Mouse (Mus musculus) embryonic facial prominence, embryonic 10.5 days (tissue): ENCODE results near the gene Chchd3. TPM values are rescaled to one million over a fixed set of nuclear protein-coding genes. Genes with fewer than 3 reads are reported as not detected.

Source experiments
- DNase-seq: peaks from one replicate; pipeline ENCODE4 v3.0.0-alpha.2; 2017; ENCODE audit warnings: low spot score
- H3K27ac ChIP-seq: fragments of 300-500 bp; sonication (generic); replicated peaks from 2 replicates; pipeline ENCODE4 v1.5.1; 2016; ENCODE audit warnings: mild to moderate bottlenecking
- H3K27me3 ChIP-seq: fragments of 300-500 bp; sonication (generic); replicated peaks from 2 replicates; pipeline ENCODE4 v1.6.1; 2016; ENCODE audit warnings: low read depth, mild to moderate bottlenecking; ENCODE audit not compliant: poor library complexity, severe bottlenecking
- H3K36me3 ChIP-seq: fragments of 300-500 bp; sonication (generic); replicated peaks from 2 replicates; pipeline ENCODE4 v1.6.1; 2016; ENCODE audit warnings: mild to moderate bottlenecking, moderate library complexity
- H3K4me1 ChIP-seq: fragments of 300-500 bp; sonication (generic); 2 replicates; pipeline ENCODE4 v1.6.1; 2016
- H3K4me3 ChIP-seq: fragments of 300-500 bp; sonication (generic); 2 replicates; pipeline ENCODE4 v1.5.1; 2016; ENCODE audit warnings: mild to moderate bottlenecking, moderate library complexity
- H3K9me3 ChIP-seq: fragments of 300-500 bp; sonication (generic); 2 replicates; pipeline ENCODE4 v1.6.1; 2016; ENCODE audit warnings: mild to moderate bottlenecking
- WGBS: fragments of 180-500 bp; shearing (Covaris S2); methylation state at CpG from one replicate; pipeline ENCODE4 v1.1.7; 2016; 5-methylcytosine and 5-hydroxymethylcytosine counted together
- polyA plus RNA-seq: library from polyadenylated mRNA; unstranded; fragments of >200 nt; fragmentation: Nextera tagmentation; extraction: Ambion mirVana; gene quantifications from 2 replicates; pipeline ENCODE4 v1.2.1, GENCODE M21; 2016

The Chchd3 gene
- polyA plus RNA-seq, 1 experiment from 2014 or later, result 116 TPM

DNA sequence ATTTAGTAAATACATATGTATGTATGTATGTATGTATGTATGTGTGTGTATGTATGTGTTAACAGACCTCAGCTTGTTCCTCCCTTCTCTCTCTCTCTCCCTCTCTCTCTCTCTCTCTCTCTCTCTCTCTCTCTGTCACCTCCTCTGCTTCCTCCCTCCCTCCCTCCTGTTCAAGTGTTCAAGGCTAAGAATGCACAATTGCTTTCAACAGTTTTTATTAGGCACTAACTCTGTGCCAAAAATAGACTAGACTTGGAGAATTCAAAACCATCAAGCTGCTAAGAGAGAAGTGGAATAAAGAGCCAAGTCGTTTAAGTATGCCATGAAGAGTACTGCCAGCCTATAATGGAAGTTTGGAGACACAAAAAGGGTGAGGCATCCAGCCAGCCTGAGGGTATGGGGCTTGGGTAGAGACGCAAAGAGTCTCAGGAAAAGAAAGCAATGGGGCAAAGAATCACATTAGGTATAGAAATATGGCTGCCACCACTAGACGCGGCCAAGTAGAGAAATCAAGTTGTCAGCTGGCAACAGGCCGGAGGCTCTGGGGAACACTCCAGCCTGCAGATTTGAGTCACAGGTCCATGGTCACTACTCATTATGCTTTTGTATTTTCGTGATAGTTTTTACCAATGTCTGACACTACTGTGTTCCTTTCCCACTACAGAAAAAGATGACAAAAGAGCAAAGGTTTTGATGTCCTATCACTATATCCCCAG, 10.2 kb downstream of the Chchd3 start:
- Histone ChIP-seq H3K36me3 (peaks cover 37% of the 10 kb centered on the region), H3K4me1 (no peaks in the 10 kb centered on the region)

DNA sequence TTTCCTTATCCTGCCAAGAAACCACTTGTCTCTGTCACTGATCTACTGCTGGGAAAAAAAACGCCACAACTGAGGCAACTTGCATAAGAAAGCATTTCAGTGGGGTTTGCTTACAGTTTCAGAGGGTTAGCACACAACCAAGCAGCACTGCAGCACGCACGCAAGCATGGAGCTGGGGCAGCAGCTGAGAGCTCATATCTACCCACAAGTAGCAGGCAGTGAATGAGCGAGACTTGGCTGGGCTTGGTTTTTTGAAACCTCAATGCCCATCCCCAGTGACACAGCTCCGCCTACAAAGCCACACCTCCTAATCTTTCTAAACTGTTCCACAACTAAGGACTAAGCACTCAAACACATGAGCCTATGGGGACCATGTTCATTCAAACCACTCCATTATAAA, 16.6 kb downstream of the Chchd3 start:
- DNase-seq, result no peak
- peaks cover 49% of the 10 kb centered on the region for H3K36me3 ChIP-seq
- WGBS, result 88% methylated on average over 5 of the region's 5 CpGs
- no peak overlapping the region for H3K27ac ChIP-seq
- H3K9me3 ChIP-seq, result no peaks in the 10 kb centered on the region
- no peaks in the 10 kb centered on the region for H3K4me1 ChIP-seq
- H3K4me3 ChIP-seq, result no peak overlapping the region
- H3K27me3 ChIP-seq, result no peaks in the 10 kb centered on the region

More for the DNA sequence above, 10.2 kb downstream of the Chchd3 start:
- no peak for DNase-seq
- no peaks in the 10 kb centered on the region for H3K27me3 ChIP-seq
- H3K9me3 ChIP-seq, result no peaks in the 10 kb centered on the region
- WGBS, result 94% methylated on average over 6 of the region's 6 CpGs
- H3K27ac ChIP-seq, result no peak overlapping the region
- H3K4me3 ChIP-seq, result no peak overlapping the region

DNA sequence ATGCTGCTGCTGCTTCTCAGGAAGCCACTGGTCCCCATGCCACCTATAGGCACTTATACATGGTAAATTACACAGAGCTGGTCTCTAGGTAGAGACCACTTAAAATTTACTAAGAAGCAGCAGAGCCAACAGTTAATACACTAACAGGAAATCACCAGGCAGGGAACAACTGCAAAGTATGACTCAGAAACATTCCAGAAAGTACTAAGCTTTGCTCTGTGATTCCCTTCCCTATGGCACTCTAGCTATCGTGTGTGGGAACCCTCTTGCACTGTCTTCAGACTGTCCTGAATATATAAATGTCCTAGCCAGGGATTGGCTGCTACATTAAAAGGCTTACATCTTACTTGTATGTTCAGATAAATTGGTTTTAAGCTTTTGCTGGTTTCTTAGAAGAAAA, 17.2 kb downstream of the Chchd3 start:
- Histone ChIP-seq H3K36me3 (peaks cover 43% of the 10 kb centered on the region), H3K4me1 (no peaks in the 10 kb centered on the region), H3K27me3 (no peaks in the 10 kb centered on the region), H3K4me3 (no peak overlapping the region), H3K9me3 (no peaks in the 10 kb centered on the region), H3K27ac (no peak overlapping the region)
- DNase-seq, result no peak
- 84% methylated on average over 1 of the region's 1 CpGs for WGBS

DNA sequence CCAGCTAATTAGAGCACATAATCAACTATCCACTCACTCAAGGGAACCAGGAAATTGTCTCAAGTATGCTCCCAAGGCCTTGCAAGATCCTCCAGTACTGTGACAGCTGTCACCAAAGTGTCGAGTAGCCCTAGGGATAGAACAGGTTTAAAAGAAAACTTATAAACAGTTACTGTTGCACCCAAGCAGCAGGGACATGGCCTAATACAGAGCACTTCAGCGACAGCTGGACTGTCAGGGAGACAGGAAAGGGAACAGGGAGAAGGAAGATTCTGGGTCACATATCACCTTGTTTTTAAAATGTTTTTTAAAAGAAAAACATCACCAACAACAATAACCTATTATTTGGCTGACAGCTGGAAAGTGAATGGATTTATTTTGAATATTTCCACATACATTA, 18.1 kb downstream of the Chchd3 start:
- Histone ChIP-seq H3K4me3 (no peak overlapping the region), H3K36me3 (peaks cover 46% of the 10 kb centered on the region), H3K27me3 (no peaks in the 10 kb centered on the region), H3K4me1 (no peaks in the 10 kb centered on the region), H3K27ac (no peak overlapping the region), H3K9me3 (no peaks in the 10 kb centered on the region)
- DNase-seq, result no peak
- 94% methylated on average over 2 of the region's 2 CpGs for WGBS

DNA sequence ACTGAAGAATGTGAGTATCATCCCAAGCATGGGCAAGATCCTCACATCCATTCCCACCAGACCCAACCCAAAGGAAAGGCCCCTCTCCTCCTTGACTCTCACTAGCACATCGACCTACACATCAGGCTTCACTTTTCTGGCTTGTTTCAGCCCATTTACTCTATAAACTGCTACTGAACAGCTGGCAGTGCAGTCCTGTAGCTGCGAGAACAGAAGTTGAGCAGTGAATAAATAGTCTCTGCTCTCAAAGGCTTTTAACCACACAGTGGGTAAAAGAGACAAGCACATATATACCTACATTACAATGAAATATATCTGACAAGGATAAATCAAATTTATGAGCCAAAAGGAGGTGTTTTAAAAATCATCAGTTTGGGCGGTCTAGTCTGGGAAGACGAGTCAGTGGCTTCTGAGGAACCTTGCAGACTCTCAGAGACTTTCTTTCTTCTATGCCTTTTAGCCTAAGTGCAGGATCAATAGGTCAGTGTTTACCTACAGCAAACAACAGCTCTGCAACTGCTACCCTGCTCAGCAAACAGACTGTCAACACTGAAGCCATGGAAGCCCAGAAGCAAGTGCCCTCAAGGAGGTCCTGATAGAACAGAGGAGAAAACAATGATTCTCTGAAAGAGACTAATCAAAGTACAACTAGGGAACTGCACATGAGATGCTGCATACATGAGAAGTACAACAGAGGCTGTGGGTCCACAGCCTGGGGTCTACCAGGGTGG, 19.5 kb downstream of the Chchd3 start:
- H3K4me3 ChIP-seq, result no peak overlapping the region
- 91% methylated on average over 4 of the region's 4 CpGs for WGBS
- no peak overlapping the region for H3K27ac ChIP-seq
- H3K4me1 ChIP-seq, result no peaks in the 10 kb centered on the region
- H3K36me3 ChIP-seq, result peaks cover 45% of the 10 kb centered on the region
- no peaks in the 10 kb centered on the region for H3K27me3 ChIP-seq
- no peak for DNase-seq
- no peaks in the 10 kb centered on the region for H3K9me3 ChIP-seq

DNA sequence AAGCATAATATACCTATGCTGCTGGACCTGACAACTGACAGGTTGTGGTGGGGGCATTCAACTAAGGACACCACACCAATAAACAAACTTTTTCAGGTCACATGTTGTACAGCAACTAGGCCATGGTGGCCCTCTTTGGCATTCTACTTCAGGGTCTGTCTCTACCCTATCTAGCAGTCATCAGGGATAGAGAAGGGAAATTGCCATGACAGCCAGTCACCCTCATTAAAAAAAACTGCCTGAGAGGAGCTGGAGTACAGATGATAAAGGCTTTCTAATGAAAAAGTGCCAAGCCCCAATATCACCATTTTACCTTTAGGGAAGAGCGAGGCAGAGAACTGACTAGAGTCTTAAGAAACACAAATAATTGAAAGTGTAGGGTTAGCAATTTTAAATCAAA, 27.5 kb downstream of the Chchd3 start:
- WGBS, result 88% methylated on average over 1 of the region's 1 CpGs
- H3K4me1 ChIP-seq, result no peaks in the 10 kb centered on the region
- no peaks in the 10 kb centered on the region for H3K27me3 ChIP-seq
- H3K27ac ChIP-seq, result no peak overlapping the region
- H3K4me3 ChIP-seq, result no peak overlapping the region
- H3K36me3 ChIP-seq, result peaks cover 25% of the 10 kb centered on the region
- H3K9me3 ChIP-seq, result no peaks in the 10 kb centered on the region
- no peak for DNase-seq

DNA sequence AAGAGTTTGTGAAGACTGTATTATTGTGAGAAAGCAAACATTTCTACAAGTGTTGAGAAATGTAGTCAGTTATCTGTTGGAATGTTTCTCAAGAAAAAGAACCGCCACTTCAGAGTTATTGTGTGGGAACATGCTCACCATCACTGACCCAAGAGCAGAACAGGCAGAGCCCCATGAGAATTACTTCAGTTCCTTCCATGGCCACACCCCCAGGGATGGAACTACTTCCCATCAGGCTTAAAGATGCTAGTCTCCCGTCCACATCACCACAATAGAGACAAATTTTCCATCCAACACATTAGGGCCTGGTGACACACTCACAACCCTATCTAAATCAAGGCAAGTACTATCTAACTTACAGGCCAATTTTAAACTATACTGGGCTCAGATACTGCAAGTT, 28.4 kb downstream of the Chchd3 start:
- DNase-seq, result no peak
- Histone ChIP-seq H3K9me3 (no peaks in the 10 kb centered on the region), H3K4me3 (no peak overlapping the region), H3K36me3 (peaks cover 18% of the 10 kb centered on the region; the same call in 1 of the 2 replicates), H3K27ac (no peak overlapping the region), H3K4me1 (no peaks in the 10 kb centered on the region), H3K27me3 (no peaks in the 10 kb centered on the region)
- 89% methylated on average over 2 of the region's 2 CpGs for WGBS

DNA sequence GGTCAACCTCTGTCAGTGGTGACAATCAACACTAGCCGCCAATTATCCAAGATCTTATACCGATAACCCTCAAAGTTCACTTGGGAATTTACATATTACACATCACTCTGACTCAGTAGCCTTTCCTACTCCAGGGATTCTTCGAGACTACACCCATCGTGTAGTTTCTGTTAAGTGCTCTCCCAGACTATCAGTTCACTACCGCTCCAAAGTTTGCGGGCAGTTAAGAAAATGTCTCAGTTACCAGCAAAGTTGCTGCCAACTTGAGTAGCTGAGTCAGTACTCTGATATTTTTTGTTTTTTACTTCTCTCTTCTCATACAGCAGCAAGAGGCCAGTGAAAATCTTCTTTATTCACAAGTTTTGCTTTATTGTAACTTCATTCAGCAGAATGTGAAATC, 31.8 kb downstream of the Chchd3 start:
- DNase-seq, result no peak

DNA sequence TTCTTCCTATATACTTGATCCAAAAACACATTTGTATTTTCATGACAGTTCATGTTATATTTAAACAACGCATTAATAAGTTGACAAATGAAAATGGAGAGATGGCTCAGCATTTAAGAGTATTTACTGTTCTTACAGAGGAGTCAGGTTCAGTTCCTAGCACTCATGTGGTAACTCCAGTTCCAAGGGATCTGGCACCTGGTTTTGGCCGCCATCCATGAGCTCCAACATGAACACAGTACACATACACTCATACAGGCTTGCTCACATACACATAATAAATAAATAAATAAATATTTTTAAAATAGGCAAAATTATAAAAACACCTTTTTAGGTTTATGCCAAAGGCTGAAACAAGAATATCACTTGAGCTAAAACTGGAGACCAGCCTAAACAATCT, 35.0 kb downstream of the Chchd3 start:
- no peak overlapping the region for H3K4me3 ChIP-seq
- 94% methylated on average over 2 of the region's 2 CpGs for whole genome bisulfite sequencing
- no peak overlapping the region for H3K27ac ChIP-seq
- no peaks in the 10 kb centered on the region for H3K27me3 ChIP-seq
- no peaks in the 10 kb centered on the region for H3K9me3 ChIP-seq
- DNase-seq, result no peak
- no peaks in the 10 kb centered on the region for H3K4me1 ChIP-seq
- 0 out of 2 replicates have a peak, but pooled peaks cover 7% of the 10 kb centered on the region for H3K36me3 ChIP-seq

More for the DNA sequence above, 31.8 kb downstream of the Chchd3 start:
- H3K4me1 ChIP-seq, result no peaks in the 10 kb centered on the region
- WGBS, result 88% methylated on average over 6 of the region's 6 CpGs
- no peaks in the 10 kb centered on the region for H3K9me3 ChIP-seq
- no peak overlapping the region for H3K27ac ChIP-seq
- 0 out of 2 replicates have a peak, but pooled peaks cover 7% of the 10 kb centered on the region for H3K36me3 ChIP-seq
- H3K27me3 ChIP-seq, result no peaks in the 10 kb centered on the region
- no peak overlapping the region for H3K4me3 ChIP-seq

DNA sequence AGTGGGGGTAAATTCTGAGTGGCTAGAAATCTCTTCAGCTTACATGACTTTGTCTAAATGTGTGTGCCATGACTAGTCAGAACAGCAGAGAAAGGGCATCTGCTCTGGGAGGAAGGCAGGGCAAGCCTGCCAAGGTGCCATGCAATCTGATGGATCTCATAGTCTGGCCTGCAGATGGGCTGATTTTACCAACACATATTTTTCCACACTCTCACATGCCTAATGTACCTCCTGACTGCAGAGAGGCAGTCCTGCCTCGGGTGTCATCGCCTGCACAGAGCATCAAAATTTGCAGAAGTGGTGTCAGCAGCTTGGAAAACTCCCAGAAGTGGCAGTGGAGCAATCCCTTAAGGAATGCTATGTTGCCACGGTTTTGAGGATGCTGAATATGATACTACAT, 55.5 kb downstream of the Chchd3 start:
- WGBS, result 90% methylated on average over 3 of the region's 3 CpGs
- no peak overlapping the region for H3K27ac ChIP-seq
- H3K36me3 ChIP-seq, result peaks cover 12% of the 10 kb centered on the region; the same call in 1 of the 2 replicates
- no peaks in the 10 kb centered on the region for H3K9me3 ChIP-seq
- H3K4me1 ChIP-seq, result peaks cover 7% of the 10 kb centered on the region; the same call in 1 of the 2 replicates
- DNase-seq, result no peak
- no peak overlapping the region for H3K4me3 ChIP-seq
- no peaks in the 10 kb centered on the region for H3K27me3 ChIP-seq

DNA sequence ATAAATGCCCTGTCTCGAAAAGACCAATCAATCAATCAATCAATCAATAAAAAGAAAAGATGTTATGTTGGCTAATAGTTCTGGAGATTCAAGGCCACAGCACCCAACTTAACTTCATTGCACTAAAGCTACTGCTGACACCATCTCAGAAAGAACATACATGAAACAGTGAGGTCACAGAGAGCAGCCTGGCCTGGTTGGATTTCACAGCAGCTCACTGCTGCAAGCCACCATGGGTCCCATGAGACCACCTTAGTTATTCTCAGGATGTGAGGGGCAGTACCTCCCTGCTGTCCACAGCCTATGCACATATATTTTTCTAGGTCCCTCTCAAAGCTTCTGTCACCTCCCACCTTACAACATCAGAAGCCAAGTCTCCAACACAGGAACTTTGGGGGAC, 57.1 kb downstream of the Chchd3 start:
- Histone ChIP-seq H3K4me1 (peaks cover 7% of the 10 kb centered on the region; the same call in 1 of the 2 replicates), H3K27me3 (no peaks in the 10 kb centered on the region), H3K9me3 (no peaks in the 10 kb centered on the region), H3K27ac (no peak overlapping the region), H3K36me3 (peaks cover 8% of the 10 kb centered on the region; the same call in 1 of the 2 replicates), H3K4me3 (no peak overlapping the region)
- 76% methylated on average over 1 of the region's 1 CpGs for WGBS
- no peak for DNase-seq

DNA sequence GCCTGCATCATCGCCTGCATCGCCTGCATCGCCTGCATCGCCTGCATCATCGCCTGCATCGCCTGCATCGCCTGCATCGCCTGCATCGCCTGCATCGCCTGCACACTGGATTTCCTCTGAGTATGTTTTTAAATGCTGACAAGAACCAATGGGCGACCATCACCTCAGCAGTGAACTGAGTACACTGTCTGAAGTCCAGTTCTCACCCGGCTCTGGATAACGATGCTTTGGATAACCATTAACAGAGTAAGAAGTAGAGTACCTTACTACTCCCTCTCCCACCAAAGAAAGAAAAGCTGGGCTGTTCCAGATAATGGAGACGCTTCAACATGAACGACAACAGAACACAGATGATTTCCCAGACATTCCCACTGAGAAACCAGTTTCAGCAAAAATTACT, 58.8 kb downstream of the Chchd3 start:
- H3K27ac ChIP-seq, result no peak overlapping the region
- no peak overlapping the region for H3K4me3 ChIP-seq
- H3K36me3 ChIP-seq, result 0 out of 2 replicates have a peak, but pooled peaks cover 3% of the 10 kb centered on the region
- H3K9me3 ChIP-seq, result no peaks in the 10 kb centered on the region
- no peak for DNase-seq
- 93% methylated on average over 15 of the region's 15 CpGs for WGBS
- no peaks in the 10 kb centered on the region for H3K27me3 ChIP-seq
- peaks cover 10% of the 10 kb centered on the region; the same call in 1 of the 2 replicates for H3K4me1 ChIP-seq

DNA sequence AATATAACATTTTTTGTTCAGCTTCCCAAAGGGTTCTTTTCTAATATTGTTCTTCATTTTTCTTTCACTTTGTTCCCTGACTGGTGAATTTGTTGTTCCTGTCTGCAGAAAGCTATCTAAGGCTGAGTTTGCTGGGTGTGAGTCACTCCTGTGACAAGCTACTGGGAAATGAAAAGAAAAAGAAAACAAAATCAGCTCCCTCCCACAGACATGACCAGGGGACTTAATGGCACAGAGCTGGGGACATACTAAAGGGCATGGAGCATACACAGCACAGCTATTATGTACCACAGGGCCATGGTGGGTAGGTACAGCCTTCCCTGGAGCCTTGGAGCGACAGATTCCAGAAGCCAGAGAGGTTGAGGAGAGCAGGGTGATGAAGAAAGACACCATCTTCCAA, 63.5 kb downstream of the Chchd3 start:
- Histone ChIP-seq H3K36me3 (0 out of 2 replicates have a peak, but pooled peaks cover 3% of the 10 kb centered on the region), H3K9me3 (no peaks in the 10 kb centered on the region), H3K27ac (no peak overlapping the region), H3K4me3 (no peak overlapping the region), H3K4me1 (0 out of 2 replicates have a peak, but pooled peaks cover 2% of the 10 kb centered on the region), H3K27me3 (no peaks in the 10 kb centered on the region)
- DNase-seq, result no peak
- WGBS, result 94% methylated on average over 1 of the region's 1 CpGs
